In the genomic region with DNA sequence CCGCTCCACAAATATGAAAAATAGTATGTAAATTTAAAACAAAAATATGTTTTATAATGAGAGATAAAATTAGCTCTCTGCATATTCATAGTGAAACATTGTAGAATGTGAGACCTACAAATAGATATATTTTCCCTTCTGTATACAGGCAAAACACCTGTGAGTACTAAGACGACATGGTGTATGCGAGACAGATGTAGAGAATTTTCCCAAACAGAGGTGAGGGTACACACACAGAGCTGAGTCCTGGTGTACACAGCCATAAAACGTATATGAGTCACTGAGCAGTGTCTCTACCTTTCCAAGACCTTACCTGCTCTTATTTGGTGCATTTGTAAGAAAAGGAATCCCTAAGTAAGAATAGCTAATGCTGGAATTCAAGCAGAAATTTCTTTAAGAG, we compare ENCODE assay signal across 27 mouse cellular contexts.
DNase-seq lines count a peak whose midpoint lies in the region; ATAC-seq lines count a peak whose summit lies in the region.
"Had no signal": no experiment of that assay in that cellular context is flagged by ENCODE, and none has a peak within 500 bp of the region (broad histone marks: within the 10 kb centered on the region; RNA-seq: fewer than 3 reads in every experiment).

No protein-coding gene starts in this region.

- no peaks in the 10 kb centered on the region for H3K9me3 ChIP-seq in hindbrain, embryonic 11.5 days (ENCODE audit: control insufficient read depth, low read length)
- no peaks in the 10 kb centered on the region for H3K9me3 ChIP-seq in hindbrain, embryonic 16.5 days (ENCODE audit: control insufficient read depth, low read length)
- H3K9me3 ChIP-seq in limb, embryonic 10.5 days (replicated peaks) = no peaks in the 10 kb centered on the region
- H3K9me3 ChIP-seq in midbrain, embryonic 13.5 days = no peaks in the 10 kb centered on the region
- no peaks in the 10 kb centered on the region for H3K9me3 ChIP-seq in kidney, embryonic 16.5 days (ENCODE audit: low read length)
- H3K9me3 ChIP-seq: embryonic facial prominence, embryonic 13.5 days; embryonic facial prominence, embryonic 15.5 days; forebrain, embryonic 10.5 days; forebrain, embryonic 12.5 days had no signal

- no peak for ATAC-seq in hindbrain, embryonic 11.5 days (ENCODE audit: low FRiP score)
- no peak for ATAC-seq in hindbrain, embryonic 16.5 days
- no peak for ATAC-seq in midbrain, embryonic 13.5 days
- ATAC-seq in kidney, embryonic 16.5 days (ENCODE audit: low FRiP score, low TSS enrichment) = no peak
- ATAC-seq: CD4-positive, CD25-positive, alpha-beta regulatory T cell, adult 4 months; forebrain, embryonic 14.5 days; forebrain, embryonic 16.5 days had no signal

- 76% methylated on average over 4 of the region's 4 CpGs for whole genome bisulfite sequencing in hindbrain, embryonic 11.5 days
- 83% methylated on average over 4 of the region's 4 CpGs for WGBS in hindbrain, embryonic 16.5 days
- WGBS in limb, embryonic 10.5 days = 59% methylated on average over 4 of the region's 4 CpGs
- WGBS in midbrain, embryonic 13.5 days = 86% methylated on average over 4 of the region's 4 CpGs
- WGBS in kidney, embryonic 16.5 days = 56% methylated on average over 4 of the region's 4 CpGs

- H3K4me2 ChIP-seq in hindbrain, embryonic 11.5 days (replicated peaks; ENCODE audit: low read depth, low read length) = no peak overlapping the region
- H3K4me2 ChIP-seq in hindbrain, embryonic 16.5 days (ENCODE audit: low read length) = no peak overlapping the region
- H3K4me2 ChIP-seq in midbrain, embryonic 13.5 days (replicated peaks) = no peak overlapping the region
- no peak overlapping the region for H3K4me2 ChIP-seq in kidney, embryonic 16.5 days (replicated peaks; ENCODE audit: low read depth, low read length)
- H3K4me2 ChIP-seq: embryonic facial prominence, embryonic 13.5 days; embryonic facial prominence, embryonic 15.5 days; forebrain, embryonic 12.5 days had no signal

- no peaks in the 10 kb centered on the region for H3K36me3 ChIP-seq in hindbrain, embryonic 11.5 days (ENCODE audit: control insufficient read depth, insufficient read depth, low read length)
- no peaks in the 10 kb centered on the region for H3K36me3 ChIP-seq in hindbrain, embryonic 16.5 days (ENCODE audit: control insufficient read depth, insufficient read depth, low read length)
- no peaks in the 10 kb centered on the region for H3K36me3 ChIP-seq in limb, embryonic 10.5 days
- no peaks in the 10 kb centered on the region for H3K36me3 ChIP-seq in midbrain, embryonic 13.5 days
- no peaks in the 10 kb centered on the region for H3K36me3 ChIP-seq in kidney, embryonic 16.5 days (ENCODE audit: insufficient read depth, low read length)
- H3K36me3 ChIP-seq: embryonic facial prominence, embryonic 13.5 days; embryonic facial prominence, embryonic 15.5 days; forebrain, embryonic 10.5 days; forebrain, embryonic 12.5 days; G1E had no signal

- H3K4me3 ChIP-seq in hindbrain, embryonic 11.5 days (ENCODE audit: low read depth, low read length) = no peak overlapping the region
- H3K4me3 ChIP-seq in hindbrain, embryonic 16.5 days (ENCODE audit: low read length) = no peak overlapping the region
- no peak overlapping the region for H3K4me3 ChIP-seq in limb, embryonic 10.5 days
- H3K4me3 ChIP-seq in midbrain, embryonic 13.5 days (replicated peaks) = no peak overlapping the region
- H3K4me3 ChIP-seq in kidney, embryonic 16.5 days (ENCODE audit: low read length) = no peak overlapping the region
- H3K4me3 ChIP-seq: embryonic facial prominence, embryonic 13.5 days; embryonic facial prominence, embryonic 15.5 days; erythroblast, embryonic 14.5 days; forebrain, embryonic 10.5 days; forebrain, embryonic 12.5 days had no signal

- no peaks in the 10 kb centered on the region for H3K27me3 ChIP-seq in hindbrain, embryonic 11.5 days (ENCODE audit: control insufficient read depth, insufficient read depth, low read length)
- no peaks in the 10 kb centered on the region for H3K27me3 ChIP-seq in hindbrain, embryonic 16.5 days (replicated peaks; ENCODE audit: control insufficient read depth, insufficient read depth, low read length)
- H3K27me3 ChIP-seq in limb, embryonic 10.5 days (ENCODE audit: low read depth, poor library complexity, severe bottlenecking) = no peaks in the 10 kb centered on the region
- no peaks in the 10 kb centered on the region for H3K27me3 ChIP-seq in midbrain, embryonic 13.5 days
- no peaks in the 10 kb centered on the region for H3K27me3 ChIP-seq in kidney, embryonic 16.5 days (ENCODE audit: insufficient read depth, low read length)
- H3K27me3 ChIP-seq: CH12.LX; embryonic facial prominence, embryonic 13.5 days; embryonic facial prominence, embryonic 15.5 days; forebrain, embryonic 12.5 days had no signal

- H3K9ac ChIP-seq in hindbrain, embryonic 11.5 days (ENCODE audit: low read depth, low read length) = no peak overlapping the region
- no peak overlapping the region for H3K9ac ChIP-seq in hindbrain, embryonic 16.5 days (ENCODE audit: low read depth, low read length)
- H3K9ac ChIP-seq in midbrain, embryonic 13.5 days (replicated peaks) = no peak overlapping the region
- no peak overlapping the region for H3K9ac ChIP-seq in kidney, embryonic 16.5 days (replicated peaks; ENCODE audit: low read length)
- H3K9ac ChIP-seq: embryonic facial prominence, embryonic 13.5 days; embryonic facial prominence, embryonic 15.5 days; forebrain, embryonic 12.5 days had no signal

- H3K4me1 ChIP-seq in hindbrain, embryonic 11.5 days (replicated peaks; ENCODE audit: control insufficient read depth, insufficient read depth, low read length) = no peaks in the 10 kb centered on the region
- H3K4me1 ChIP-seq in hindbrain, embryonic 16.5 days (ENCODE audit: control insufficient read depth, insufficient read depth, low read depth, low read length) = no peaks in the 10 kb centered on the region
- peaks cover 7% of the 10 kb centered on the region for H3K4me1 ChIP-seq in limb, embryonic 10.5 days
- no peaks in the 10 kb centered on the region for H3K4me1 ChIP-seq in midbrain, embryonic 13.5 days (replicated peaks)
- H3K4me1 ChIP-seq in kidney, embryonic 16.5 days (ENCODE audit: insufficient read depth, low read length) = no peaks in the 10 kb centered on the region
- H3K4me1 ChIP-seq: embryonic facial prominence, embryonic 13.5 days; embryonic facial prominence, embryonic 15.5 days; forebrain, embryonic 12.5 days had no signal

- H3K27ac ChIP-seq in hindbrain, embryonic 11.5 days (ENCODE audit: low read depth, low read length) = no peak overlapping the region
- H3K27ac ChIP-seq in hindbrain, embryonic 16.5 days (ENCODE audit: low read depth, low read length) = no peak overlapping the region
- H3K27ac ChIP-seq in limb, embryonic 10.5 days = 0 out of 2 replicates have a peak overlapping the region, but pooled peaks have one; percentile 42
- no peak overlapping the region for H3K27ac ChIP-seq in midbrain, embryonic 13.5 days
- no peak overlapping the region for H3K27ac ChIP-seq in kidney, embryonic 16.5 days (ENCODE audit: low read length)
- H3K27ac ChIP-seq: embryonic facial prominence, embryonic 13.5 days; embryonic facial prominence, embryonic 15.5 days; forebrain, embryonic 10.5 days; forebrain, embryonic 12.5 days had no signal

- DNase-seq in embryo, embryonic 9.5 days (ENCODE audit: extremely low spot score) = peak; percentile 3
- DNase-seq in embryo, embryonic 10 days (ENCODE audit: low spot score) = no peak
- peak; percentile 2 for DNase-seq in hindbrain, embryonic 11.5 days (ENCODE audit: low spot score)
- DNase-seq in limb, embryonic 10.5 days (ENCODE audit: low spot score) = no peak
- DNase-seq: adrenal gland, adult 2 months; adrenal gland, postnatal 10 days; adrenal gland, postnatal 25 days; B cell, adult 2 months; cerebellum, adult 11 months; cerebellum, adult 18-20 months; cerebellum, adult 8-10 months; cerebellum, adult 9-11 months; cerebellum, postnatal 14 days; cerebellum, postnatal 36 days had no signal

Comparison
In these comparisons a context has a peak if more than half of its experiments do, and no peak if none do; other contexts are left out.
1. DNase-seq: peak in embryo, embryonic 9.5 days (single experiment) and hindbrain, embryonic 11.5 days (single experiment); none in embryo, embryonic 10 days (single experiment) and limb, embryonic 10.5 days (single experiment).